Mouse (Mus musculus) testis, adult 2 months (tissue): ENCODE data around the gene Pla2g4f.

ENCODE experiments used
- CTCF ChIP-seq: fragments of 200-500 bp; IDR thresholded peaks from 2 replicates; pipeline ENCODE4 v1.5.1; 2012; ENCODE audit warnings: low read depth, mild to moderate bottlenecking, inconsistent platforms, low read length, moderate library complexity; ENCODE audit not compliant: control insufficient read depth, insufficient read depth, insufficient replicate concordance
- POLR2A ChIP-seq: fragments of 200-500 bp; IDR thresholded peaks from 2 replicates; pipeline ENCODE4 v1.6.1; 2012; ENCODE audit warnings: low read depth, mild to moderate bottlenecking, inconsistent platforms, low read length, moderate library complexity; ENCODE audit not compliant: control insufficient read depth

DNA sequence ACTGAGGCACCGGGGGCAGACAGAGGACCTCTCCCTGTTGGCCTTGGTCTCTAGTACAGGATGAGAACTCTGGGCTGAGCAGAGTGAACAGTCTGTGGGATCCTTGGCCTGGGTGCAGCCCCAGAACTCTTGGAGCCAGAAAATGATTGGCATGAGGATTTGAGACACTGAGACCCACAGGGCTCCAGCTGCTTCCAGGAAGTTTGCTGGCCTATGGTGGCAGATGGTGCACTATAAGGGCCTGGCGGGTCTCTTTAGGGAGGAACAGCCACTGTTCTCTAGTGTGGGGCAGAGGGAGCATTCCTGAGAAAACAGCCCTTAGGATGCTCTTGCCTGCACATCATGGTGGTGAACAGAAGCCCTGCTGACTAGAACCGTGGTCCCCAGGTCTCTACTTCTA is 25.6 kb downstream of the Pla2g4f start:
- TF ChIP-seq CTCF = no peak
- no peak for TF ChIP-seq POLR2A
